Mouse (Mus musculus) ES-E14 (cell line): Measurements from ENCODE around the gene Smap1. TPM values are rescaled to one million over a fixed set of nuclear protein-coding genes. Genes with fewer than 3 reads are reported as not detected.

ENCODE experiments used
- DNase-seq: peaks from one replicate; pipeline ENCODE4 v3.0.0-alpha.2; 2013; ENCODE audit warnings: low read depth, low spot score
- H3K27ac ChIP-seq: 2 replicates; pipeline ENCODE4 v1.5.1; 2012; ENCODE audit warnings: low read depth, mild to moderate bottlenecking, low read length, moderate library complexity, mixed read lengths; ENCODE audit not compliant: poor library complexity, insufficient read depth, severe bottlenecking
- H3K36me3 ChIP-seq: 2 replicates; pipeline ENCODE4 v1.6.1; 2012; ENCODE audit warnings: mild to moderate bottlenecking, low read length, moderate library complexity, mixed read lengths; ENCODE audit not compliant: control insufficient read depth, poor library complexity, insufficient read depth, severe bottlenecking
- H3K4me1 ChIP-seq, 2 experiments: fragments of 150-350 bp in 1 of 2; sonication (generic) in 1 of 2; 2 replicates each; pipeline ENCODE4 v1.6.1; 2012; ENCODE audit warnings: low read length in 2 of 2, mild to moderate bottlenecking in 1 of 2, mixed read lengths in 1 of 2; ENCODE audit not compliant: control insufficient read depth in 2 of 2, insufficient read depth in 2 of 2, poor library complexity in 1 of 2
- H3K4me3 ChIP-seq, 2 experiments: fragments of 150-350 bp in 1 of 2; sonication (generic) in 1 of 2; 2 replicates each; pipeline ENCODE4 v1.5.1; 2012; ENCODE audit warnings: low read length in 2 of 2, low read depth in 1 of 2, mild to moderate bottlenecking in 1 of 2, mixed read lengths in 1 of 2; ENCODE audit not compliant: insufficient read depth in 1 of 2, poor library complexity in 1 of 2, severe bottlenecking in 1 of 2
- H3K9ac ChIP-seq: 2 replicates; pipeline ENCODE4 v1.6.1; 2012; ENCODE audit warnings: low read depth, mild to moderate bottlenecking, low read length, mixed read lengths; ENCODE audit not compliant: poor library complexity, insufficient read depth, severe bottlenecking
- H3K9me3 ChIP-seq: fragments of 150-350 bp; sonication (generic); 2 replicates; pipeline ENCODE4 v1.6.1; 2012; ENCODE audit warnings: low read depth, mild to moderate bottlenecking, low read length; ENCODE audit not compliant: control insufficient read depth, insufficient read depth
- CHD2 ChIP-seq: IDR thresholded peaks from 2 replicates; pipeline ENCODE4 v1.6.1; 2014; ENCODE audit warnings: mild to moderate bottlenecking, low read depth, low read length, inconsistent platforms
- HCFC1 ChIP-seq: IDR thresholded peaks from 2 replicates; pipeline ENCODE4 v1.6.1; 2012; ENCODE audit warnings: low read length, inconsistent platforms, borderline replicate concordance; ENCODE audit not compliant: insufficient read depth
- MAFK ChIP-seq: IDR thresholded peaks from 2 replicates; pipeline ENCODE4 v1.6.1; 2014; ENCODE audit warnings: mild to moderate bottlenecking, low read depth, low read length, inconsistent platforms; ENCODE audit not compliant: insufficient read depth
- ZC3H11A ChIP-seq: IDR thresholded peaks from 2 replicates; pipeline ENCODE4 v1.6.1; 2012; ENCODE audit warnings: low read depth, mild to moderate bottlenecking, inconsistent platforms, low read length, borderline replicate concordance
- ZNF384 ChIP-seq: IDR thresholded peaks from 2 replicates; pipeline ENCODE4 v1.6.1; 2012; ENCODE audit warnings: low read depth, low read length, inconsistent platforms
- in situ Hi-C, 2 experiments: fragments of 600-800 bp; cut with MboI; formaldehyde crosslinking; loops; one replicate each; pipeline ENCODE4 v1.15.1; 2025; ENCODE audit warnings: low sequenced_read_pairs in 2 of 2, inconsistent platforms in 1 of 2; ENCODE audit not compliant: unreplicated experiment in 2 of 2
- total RNA-seq: library from RNA; depleted of rRNA; stranded (reverse); fragments of 300-350 nt; gene quantifications from 2 replicates; pipeline ENCODE4 v1.2.3, GENCODE M21; 2012

The Smap1 gene
- total RNA-seq, 1 experiment = 41.3 TPM

DNA sequence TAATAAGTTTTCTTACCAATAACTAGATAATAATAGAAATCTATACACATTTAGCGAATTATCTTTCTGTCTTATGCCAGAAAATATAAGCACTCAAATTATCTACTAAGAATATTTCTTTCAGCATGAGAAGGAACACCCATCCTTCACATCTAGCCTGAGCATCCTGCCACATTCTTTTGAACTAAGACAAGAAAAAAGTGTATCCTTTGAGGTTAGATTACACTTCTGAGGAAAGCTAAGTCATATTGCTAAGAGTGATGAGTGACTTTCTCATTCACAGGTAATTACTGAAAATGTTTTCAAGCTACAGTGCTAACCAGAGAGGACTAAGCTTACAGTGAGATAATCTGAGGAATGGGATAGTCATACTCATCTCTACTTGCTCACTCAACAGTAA, 39.4 kb downstream of the Smap1 start:
- in situ Hi-C loops = no loop called here
- Histone ChIP-seq H3K27ac (no peak overlapping the region), H3K9ac (no peak overlapping the region), H3K36me3 (no peaks in the 10 kb centered on the region), H3K4me1 (no peaks in the 10 kb centered on the region), H3K9me3 (no peaks in the 10 kb centered on the region), H3K4me3 (no peak overlapping the region)
- DNase-seq = no peak
- TF ChIP-seq ZNF384 = no peak
- no peak for TF ChIP-seq HCFC1
- no peak for TF ChIP-seq MAFK
- TF ChIP-seq CHD2 = no peak
- TF ChIP-seq ZC3H11A = no peak

DNA sequence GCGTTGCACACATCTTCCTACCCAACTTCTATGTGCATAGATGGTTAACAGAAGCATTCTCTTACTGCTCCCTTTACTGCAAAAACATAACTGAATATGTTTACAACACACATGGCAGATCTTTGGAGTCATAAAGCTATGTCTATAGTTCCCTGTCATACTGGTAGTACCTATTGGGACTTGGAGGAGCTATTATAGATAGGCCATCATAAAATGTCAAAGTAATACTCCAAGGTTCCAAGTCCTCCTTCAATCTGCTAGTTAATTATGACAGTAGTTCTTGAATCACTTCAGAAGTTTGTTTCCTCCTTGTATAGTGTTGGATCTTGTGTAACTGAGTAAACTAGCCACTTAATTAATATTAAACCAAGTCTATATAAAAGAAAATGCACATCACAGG, 49.9 kb downstream of the Smap1 start:
- Histone ChIP-seq H3K9me3 (no peaks in the 10 kb centered on the region), H3K9ac (no peak overlapping the region), H3K27ac (no peak overlapping the region), H3K4me3 (no peak overlapping the region), H3K4me1 (no peaks in the 10 kb centered on the region), H3K36me3 (no peaks in the 10 kb centered on the region)
- DNase-seq = no peak
- in situ Hi-C loops = no loop called here
- no peak for TF ChIP-seq ZC3H11A
- no peak for TF ChIP-seq CHD2
- TF ChIP-seq MAFK = no peak
- TF ChIP-seq HCFC1 = no peak
- no peak for TF ChIP-seq ZNF384

- Histone ChIP-seq H3K9me3 (no peaks in the 10 kb centered on the region), H3K9ac (no peak overlapping the region), H3K36me3 (0 out of 2 replicates have a peak, but pooled peaks cover 2% of the 10 kb centered on the region), H3K27ac (no peak overlapping the region), H3K4me3 (no peak overlapping the region), H3K4me1 (no peaks in the 10 kb centered on the region)
- no peak for DNase-seq
- TF ChIP-seq ZC3H11A = no peak
- no peak for TF ChIP-seq MAFK
- no peak for TF ChIP-seq CHD2
- no peak for TF ChIP-seq HCFC1
- TF ChIP-seq ZNF384 = no peak
- in situ Hi-C loops = no loop called here
Observed at GRCm38 (mm10) chr1:23867350-23867862, 54.7 kb downstream of the Smap1 start.

DNA sequence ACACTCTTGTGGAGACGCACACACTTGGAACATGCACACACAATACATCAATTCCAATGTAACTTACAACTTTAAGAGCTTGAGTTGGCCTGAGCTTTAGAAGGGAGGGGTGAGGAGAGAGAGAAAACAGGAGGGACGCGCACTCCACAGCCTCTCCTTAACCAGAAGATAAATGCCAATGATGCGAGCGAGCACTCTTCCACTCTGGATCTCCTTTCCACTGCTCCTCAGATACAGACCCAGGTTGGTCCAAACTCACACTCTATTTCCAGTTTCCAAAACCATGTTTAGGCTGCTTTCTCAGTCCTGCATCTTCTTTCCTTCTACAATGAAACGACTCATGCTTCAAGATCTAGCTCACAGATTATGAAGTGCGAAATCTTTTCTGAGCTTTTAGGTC, 56.6 kb downstream of the Smap1 start:
- no peak overlapping the region for H3K27ac ChIP-seq
- H3K4me3 ChIP-seq = no peak overlapping the region
- H3K9ac ChIP-seq = no peak overlapping the region
- H3K4me1 ChIP-seq = no peaks in the 10 kb centered on the region
- TF ChIP-seq ZC3H11A = no peak
- TF ChIP-seq MAFK = no peak
- no peak for TF ChIP-seq CHD2
- no peak for TF ChIP-seq ZNF384
- no peak for TF ChIP-seq HCFC1
- no peak for DNase-seq
- in situ Hi-C loops = no loop called here
- 0 out of 2 replicates have a peak, but pooled peaks cover 2% of the 10 kb centered on the region for H3K36me3 ChIP-seq
- no peaks in the 10 kb centered on the region for H3K9me3 ChIP-seq
